Mouse (Mus musculus): Measurements from ENCODE around the gene Gm38119. TPM values are rescaled to one million over a fixed set of nuclear protein-coding genes. Genes with fewer than 3 reads are reported as not detected.
"Not testable (repeated sequence)": the region's sequence is repeated elsewhere in the genome, so short reads cannot be mapped to it uniquely, and the experiment has no call there.

Gene Gm38119
- not detected for total RNA-seq (2022)

DNA sequence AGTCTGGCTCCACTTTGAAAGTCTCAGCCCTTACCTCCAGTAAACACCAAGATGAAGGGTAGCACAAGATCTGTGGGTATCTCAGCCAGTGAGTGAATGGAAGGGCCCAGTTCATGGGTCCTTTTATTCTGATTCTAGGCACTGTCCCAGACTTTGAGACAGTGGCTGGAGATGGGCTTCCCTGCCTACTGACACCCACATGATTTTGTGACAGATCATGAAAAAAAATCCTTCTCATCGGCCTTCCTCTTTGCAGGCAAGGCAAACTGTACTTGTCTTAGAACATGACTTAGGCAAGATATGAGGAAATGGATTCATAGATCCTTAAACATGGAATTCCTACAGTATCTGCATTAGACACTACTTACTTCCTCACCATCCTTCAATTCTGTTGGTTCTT, at the start of gene Gm38119:
Gene Gm38119 (minus strand): TSS at position 101 of the 400 bp plus-strand sequence.
- no peak for DNase-seq (ENCODE audit: low spot score in 2 of 2)

DNA sequence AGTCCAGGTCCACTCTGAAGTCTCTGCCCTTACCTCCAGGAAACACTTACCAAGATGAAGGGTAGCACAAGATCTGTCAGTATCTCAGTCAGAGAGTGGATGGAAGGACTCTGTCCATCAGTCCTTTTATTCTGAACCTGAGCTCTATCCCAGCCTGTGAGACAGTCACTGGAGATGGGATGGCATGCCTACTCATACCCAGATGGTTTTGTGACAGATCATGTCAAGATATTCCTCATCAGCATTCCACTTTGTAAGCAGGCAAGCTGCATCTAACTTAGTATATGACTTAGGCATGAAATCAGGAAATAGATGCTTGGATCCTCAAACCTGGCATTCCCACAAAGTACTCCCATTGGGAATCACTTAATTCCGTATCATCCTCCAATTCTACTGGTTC, 39.9 kb upstream of the Gm38119 start, which contains the start of gene Lce1i:
Gene Lce1i (minus strand): TSS at position 101 of the 400 bp plus-strand sequence.
- no peak for DNase-seq (ENCODE audit: low spot score in 2 of 2)

DNA sequence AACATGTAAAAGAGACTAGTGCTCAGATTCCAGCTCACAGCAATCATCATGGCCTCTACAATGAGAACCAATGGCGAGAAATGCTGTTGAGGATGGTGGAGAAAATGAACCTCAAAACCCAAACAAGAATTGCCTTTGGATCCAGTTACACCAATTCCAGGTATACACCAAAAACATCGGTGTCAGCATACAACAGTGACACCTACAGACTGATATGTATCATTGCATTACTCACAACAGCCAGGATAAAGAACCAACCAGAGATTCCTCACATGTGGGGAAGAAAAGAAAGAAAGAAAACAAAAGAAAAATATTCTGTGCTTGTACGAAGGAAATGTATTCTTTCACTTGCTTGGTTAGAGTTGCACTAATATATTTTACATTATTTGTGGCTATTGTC, 32.7 kb upstream of the Gm38119 start:
- DNase-seq (ENCODE audit: low spot score in 2 of 2), result no peak

DNA sequence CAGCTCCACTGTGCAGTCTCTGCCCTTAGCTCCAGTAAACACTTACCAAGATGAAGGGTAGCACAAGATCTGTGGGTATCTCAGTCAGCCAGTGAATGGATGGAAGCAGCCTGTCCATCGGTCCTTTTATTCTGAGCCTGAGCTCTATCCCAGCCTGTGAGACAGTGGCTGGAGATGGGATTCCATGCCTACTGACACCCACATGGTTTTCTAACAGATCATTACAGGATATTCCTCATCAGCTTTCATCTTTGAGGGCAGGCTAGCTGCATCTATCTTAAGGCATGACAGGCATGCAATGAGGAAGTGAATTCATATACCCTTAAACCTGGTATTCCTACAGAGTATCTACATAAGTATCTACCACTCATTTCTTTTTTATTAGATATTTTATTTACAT, 26.1 kb upstream of the Gm38119 start, which contains the start of gene Lce1h:
Gene Lce1h (minus strand): TSS at position 101 of the 400 bp plus-strand sequence.
- no peak for DNase-seq (ENCODE audit: low spot score in 2 of 2)

DNA sequence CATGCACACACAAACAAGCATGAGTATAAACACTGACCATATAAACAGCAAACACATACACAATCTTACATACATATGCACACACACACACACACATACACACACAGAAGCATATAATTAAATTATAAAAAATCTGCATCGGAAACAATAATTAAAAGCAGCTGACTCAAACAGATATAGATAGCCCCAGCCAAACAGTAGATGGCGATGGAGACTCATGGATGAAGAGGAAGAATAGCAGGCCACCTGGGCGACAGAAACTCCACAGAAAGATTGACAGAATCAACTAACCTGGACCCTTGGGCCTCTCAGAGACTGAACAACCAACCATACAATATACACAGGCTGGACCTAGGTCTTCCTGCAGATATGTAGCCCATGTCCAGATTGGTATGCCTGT, 14.3 kb upstream of the Gm38119 start:
- no peak for DNase-seq (ENCODE audit: low spot score in 2 of 2)

DNA sequence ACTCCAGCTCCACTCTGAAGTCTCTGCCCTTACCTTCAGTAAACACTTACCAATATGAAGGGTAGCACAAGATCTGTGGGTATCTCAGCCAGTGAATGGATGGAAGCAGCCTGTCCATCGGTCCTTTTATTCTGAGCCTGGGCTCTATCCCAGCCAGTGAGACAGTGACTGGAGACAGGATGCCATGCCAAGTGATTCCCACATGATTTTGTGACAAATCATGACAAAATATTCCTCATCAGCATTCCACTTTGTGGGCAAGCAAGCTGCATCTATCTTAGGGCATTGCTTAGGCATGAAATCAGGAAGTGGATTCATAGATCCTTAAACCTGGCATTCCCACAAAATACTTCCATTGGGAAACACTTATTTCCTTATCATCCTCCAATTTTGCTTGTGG, 13.3 kb upstream of the Gm38119 start, which contains the start of gene Lce1g:
Gene Lce1g (minus strand): TSS at position 101 of the 400 bp plus-strand sequence.
- DNase-seq (ENCODE audit: low spot score in 2 of 2), result no peak

DNA sequence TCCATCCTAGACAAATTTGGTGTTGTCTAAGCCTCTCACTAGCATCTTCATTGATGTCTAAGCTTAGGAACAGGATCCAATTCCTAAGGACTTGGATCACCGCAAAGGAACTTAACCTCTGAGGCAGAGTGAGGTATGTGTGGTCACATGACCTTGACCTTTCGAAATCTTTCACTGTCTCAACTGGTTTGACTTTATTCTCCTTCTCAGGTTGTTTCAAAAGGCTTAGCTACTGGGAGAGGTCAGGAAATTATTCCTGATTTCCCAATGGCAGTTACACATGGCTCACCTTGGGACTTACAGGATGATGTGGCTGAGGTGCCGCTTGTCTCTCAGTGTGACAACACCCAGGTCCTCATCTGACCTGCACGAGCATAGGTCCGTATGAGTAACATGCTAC, 16.3 kb downstream of the Gm38119 start:
- DNase-seq (ENCODE audit: low spot score in 2 of 2), result no peak

DNA sequence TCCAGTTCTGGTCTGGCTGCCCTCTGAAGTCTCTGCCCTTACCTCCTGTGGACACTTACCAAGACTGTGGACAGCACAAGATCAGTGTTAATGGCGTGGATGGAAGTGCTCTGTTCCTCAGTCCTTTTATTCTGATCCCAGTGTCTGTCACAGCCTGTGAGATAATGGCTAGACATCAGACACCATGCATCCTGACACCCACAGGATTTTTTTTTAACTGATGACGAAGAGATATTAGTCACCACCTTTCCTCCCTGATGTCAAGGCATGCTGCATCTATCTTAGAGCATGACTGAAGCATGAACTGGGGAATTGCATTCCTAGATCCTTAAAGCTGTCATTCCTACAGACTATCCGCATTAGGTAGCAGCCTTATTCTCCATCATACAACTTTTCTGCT, 18.6 kb downstream of the Gm38119 start, which contains the start of gene Lce1f:
Gene Lce1f (minus strand): TSS at position 101 of the 400 bp plus-strand sequence.
- DNase-seq (ENCODE audit: low spot score in 2 of 2), result no peak

DNA sequence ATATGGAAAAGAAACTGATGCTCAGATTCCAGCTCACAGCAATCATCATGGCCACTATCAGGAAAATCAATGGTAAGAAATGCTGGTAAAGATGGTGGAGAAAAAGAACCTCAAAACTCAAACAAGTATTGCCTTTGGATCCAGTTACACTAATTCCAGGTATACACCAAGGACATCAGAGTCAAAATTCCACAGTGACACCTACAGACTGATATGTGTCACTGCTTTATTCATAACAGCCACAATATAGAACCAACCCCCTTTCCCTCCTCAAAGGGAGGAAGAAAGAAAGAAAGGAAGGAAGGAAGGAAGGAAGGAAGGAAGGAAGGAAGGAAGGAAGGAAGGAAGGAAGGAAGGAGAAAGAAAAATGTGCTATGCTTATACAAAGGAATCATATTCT, 23.8 kb downstream of the Gm38119 start:
- no peak for DNase-seq (ENCODE audit: low spot score in 2 of 2)

DNA sequence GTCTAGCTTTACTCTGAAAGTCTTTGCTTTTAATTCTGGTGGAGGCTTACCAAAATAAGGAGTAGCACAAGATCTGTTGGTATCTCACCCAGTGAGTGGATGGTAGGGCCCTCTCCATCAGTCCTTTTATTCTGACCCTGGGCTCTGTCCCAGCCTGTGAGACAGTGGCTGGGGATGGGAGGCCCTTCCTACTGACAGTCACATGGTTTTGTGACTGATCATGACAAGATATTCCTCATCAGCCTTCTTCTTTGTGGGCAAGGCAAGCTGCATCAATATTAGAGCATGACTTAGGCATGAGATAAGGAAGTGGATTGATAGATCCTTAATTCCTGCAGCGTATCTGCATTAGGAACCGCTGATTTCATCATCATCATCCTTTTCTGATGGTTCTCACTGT, 29.9 kb downstream of the Gm38119 start, which contains the start of gene Lce1e:
Gene Lce1e (minus strand): TSS at position 101 of the 400 bp plus-strand sequence.
- DNase-seq (ENCODE audit: low spot score in 2 of 2), result no peak

DNA sequence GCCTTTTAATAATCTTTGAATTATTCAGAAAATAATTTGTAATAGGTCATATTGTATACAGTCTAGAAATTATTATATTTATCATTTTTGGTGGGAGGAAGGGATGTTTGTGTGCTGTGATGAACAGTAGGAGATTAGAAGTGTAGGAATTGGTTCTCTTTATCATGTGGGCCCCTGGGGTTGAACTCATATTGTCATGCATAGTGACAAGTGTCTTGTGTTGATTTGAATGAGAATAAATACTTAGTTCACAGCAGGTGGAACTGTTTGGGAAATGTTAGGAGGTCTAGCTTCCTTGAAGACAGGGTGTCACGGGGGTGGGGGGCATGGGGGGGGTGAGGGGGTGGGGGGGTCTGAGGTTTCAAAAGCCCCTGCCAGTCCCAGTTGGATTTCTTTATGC, 44.3 kb downstream of the Gm38119 start:
- no peak for DNase-seq (ENCODE audit: low spot score in 2 of 2)

DNA sequence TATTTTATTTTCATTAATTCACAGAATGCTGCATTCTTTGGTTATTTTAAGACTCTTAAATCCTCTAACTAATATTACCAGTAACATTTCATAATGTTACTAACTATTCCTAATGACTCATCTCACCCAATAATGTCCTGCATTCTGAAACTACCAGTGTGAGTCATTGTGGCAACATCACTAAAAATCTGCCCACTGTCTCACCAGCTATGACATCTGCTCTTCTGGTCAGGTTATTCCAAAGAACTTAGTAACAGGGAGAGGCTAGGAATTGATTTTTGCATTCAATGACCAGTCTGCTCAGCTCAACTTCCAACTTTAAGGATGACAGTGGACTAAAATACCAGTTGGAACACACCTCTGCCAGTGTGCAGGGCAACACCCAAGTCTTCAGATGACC, 47.2 kb downstream of the Gm38119 start:
- DNase-seq (ENCODE audit: low spot score in 2 of 2), result no peak

DNA sequence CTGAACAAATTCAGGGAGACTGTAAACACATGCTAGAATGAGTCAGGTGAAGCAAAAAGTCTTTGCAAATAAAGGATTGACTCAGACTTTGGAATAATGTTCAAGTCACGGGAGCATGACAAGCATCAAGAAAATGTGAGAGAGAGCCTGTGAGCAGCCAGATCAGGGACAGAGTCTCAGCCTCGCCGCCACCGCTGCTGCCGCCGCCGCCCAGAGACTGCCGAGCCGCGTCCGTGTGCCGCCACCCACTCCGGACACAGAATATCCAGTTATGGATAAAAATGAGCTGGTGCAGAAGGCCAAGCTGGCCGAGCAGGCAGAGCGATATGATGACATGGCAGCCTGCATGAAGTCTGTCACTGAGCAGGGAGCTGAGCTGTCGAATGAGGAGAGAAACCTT, 49.7 kb downstream of the Gm38119 start:
- DNase-seq (ENCODE audit: low spot score in 2 of 2), result not testable (repeated sequence)

Other genes with a start within 250 kb of the Gm38119 start
- gene Sprr4, start 238.6 kb downstream of the Gm38119 start, total RNA-seq (2022), result not detected
- not detected for gene 2310046K23Rik, start 204.6 kb downstream of the Gm38119 start, total RNA-seq (2022)
- gene Ivl, start 165.4 kb downstream of the Gm38119 start, total RNA-seq (2022), result not detected
- gene Smcp, start 150.1 kb downstream of the Gm38119 start, total RNA-seq (2022), result not detected
- gene 2210017I01Rik, start 131.6 kb downstream of the Gm38119 start, total RNA-seq (2022), result not detected
- gene Lce6a, start 117.4 kb downstream of the Gm38119 start, total RNA-seq (2022), result not detected
- gene Lce1a1, start 90.8 kb downstream of the Gm38119 start, total RNA-seq (2022), result not detected
- not detected for gene Lce1b, start 82.2 kb downstream of the Gm38119 start, total RNA-seq (2022)
- not detected for gene Lce1a2, start 68.8 kb downstream of the Gm38119 start, total RNA-seq (2022)
- not detected for gene Lce1c, start 59.8 kb downstream of the Gm38119 start, total RNA-seq (2022)
- not detected for gene Lce1d, start 51.9 kb downstream of the Gm38119 start, total RNA-seq (2022)
- not detected for gene Lce1e, start 30.0 kb downstream of the Gm38119 start, total RNA-seq (2022)
- gene Lce1f, start 18.7 kb downstream of the Gm38119 start, total RNA-seq (2022), result not detected
- not detected for gene Lce1g, start 13.2 kb upstream of the Gm38119 start, total RNA-seq (2022)
- gene Lce1h, start 26.0 kb upstream of the Gm38119 start, total RNA-seq (2022), result not detected
- gene Lce1i, start 39.8 kb upstream of the Gm38119 start, total RNA-seq (2022), result not detected
- gene Lce1j, start 51.4 kb upstream of the Gm38119 start, total RNA-seq (2022), result not detected
- gene Lce1k, start 68.8 kb upstream of the Gm38119 start, total RNA-seq (2022), result not detected
- not detected for gene Kprp, start 88.2 kb upstream of the Gm38119 start, total RNA-seq (2022)
- not detected for gene Lce1l, start 112.2 kb upstream of the Gm38119 start, total RNA-seq (2022)
- not detected for gene 2310050C09Rik, start 131.1 kb upstream of the Gm38119 start, total RNA-seq (2022)
- gene Lce3a, start 187.1 kb upstream of the Gm38119 start, total RNA-seq (2022), result not detected
- gene Lce3b, start 193.9 kb upstream of the Gm38119 start, total RNA-seq (2022), result not detected
- gene Lce3c, start 205.4 kb upstream of the Gm38119 start, total RNA-seq (2022), result not detected
- not detected for gene Lce3d, start 218.3 kb upstream of the Gm38119 start, total RNA-seq (2022)
- gene Lce3e, start 228.0 kb upstream of the Gm38119 start, total RNA-seq (2022), result not detected

Data from left cerebral cortex, adult 8-10 months (tissue).